Mouse (Mus musculus) common myeloid progenitor, adult 5-6 weeks (primary cell): Measurements from ENCODE around the gene Zscan12. TPM values are rescaled to one million over a fixed set of nuclear protein-coding genes. Genes with fewer than 3 reads are reported as not detected.

Experiments used
- ATAC-seq: replicated peaks from 2 replicates; pipeline ENCODE4 v1.8.0; 2016; ENCODE audit warnings: low read depth, mild to moderate bottlenecking, moderate TSS enrichment, inconsistent platforms; ENCODE audit not compliant: poor library complexity, severe bottlenecking
- total RNA-seq: library from RNA; stranded (forward); fragments of 200-1000, 187-1606 nt; gene quantifications from 2 replicates; pipeline ENCODE4 v1.2.3, GENCODE M21; 2017

Zscan12 gene
- 9.0 and 12.3 TPM in 2 replicates for total RNA-seq

GRCm38 (mm10) chr13:21362621-21363248 is at the start of gene Zscan12:
Zscan12 (plus strand) TSS chr13:21362820.
- ATAC-seq, result peak; percentile 99

- ATAC-seq, result no peak
Observed at GRCm38 (mm10) chr13:21312854-21313253, 49.8 kb upstream of the Zscan12 start.

DNA sequence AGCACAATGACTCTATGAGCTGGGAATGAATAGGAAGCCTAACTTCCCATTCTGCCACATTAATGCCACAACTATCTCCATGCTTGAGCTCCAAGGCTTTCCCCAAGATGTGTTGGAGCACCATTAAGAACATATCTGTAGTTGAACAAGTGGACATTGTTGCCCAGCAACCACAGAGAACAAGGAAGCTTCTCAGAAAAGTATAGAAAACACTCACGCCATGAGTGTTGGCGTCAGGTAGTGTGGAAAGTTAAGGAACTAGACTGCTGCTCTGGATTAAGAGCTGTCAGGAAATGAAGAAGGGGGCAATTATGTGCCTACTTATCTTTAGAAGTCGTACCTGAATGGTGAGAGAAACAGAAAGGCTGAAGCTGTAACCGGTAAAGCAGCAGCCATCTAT is 48.7 kb upstream of the Zscan12 start:
- ATAC-seq, result no peak

- ATAC-seq, result no peak
Observed at GRCm38 (mm10) chr13:21320262-21320661, 42.4 kb upstream of the Zscan12 start.

DNA sequence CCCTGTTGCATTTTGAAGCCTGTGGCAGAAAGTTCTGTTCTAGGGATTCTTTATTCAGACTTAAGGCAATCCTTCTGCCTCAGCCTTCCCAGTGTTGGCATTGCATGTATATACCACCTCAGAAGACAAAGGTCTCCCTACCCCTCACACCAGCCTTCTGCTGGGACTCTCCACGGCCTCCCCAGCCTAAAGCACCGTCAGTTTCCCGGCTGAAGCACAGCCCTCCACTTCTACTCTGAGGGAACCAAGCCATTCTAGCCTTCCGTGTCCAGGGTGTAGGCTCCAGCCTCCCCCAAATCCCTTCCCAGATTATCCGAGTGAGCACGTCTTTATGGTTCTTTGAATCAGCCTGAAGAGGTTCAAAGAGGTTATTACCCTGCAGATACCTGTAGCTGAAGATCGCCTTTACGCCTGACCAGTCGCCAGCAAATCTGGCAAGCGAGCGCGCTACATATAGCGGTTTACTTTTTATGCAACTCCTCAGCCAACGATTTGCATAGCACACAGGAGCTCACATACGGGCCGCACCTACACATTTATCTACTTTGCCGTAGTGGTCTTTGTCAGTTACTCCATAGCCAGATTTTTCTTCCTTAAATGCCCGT is 40.6 kb upstream of the Zscan12 start:
- ATAC-seq, result no peak

DNA sequence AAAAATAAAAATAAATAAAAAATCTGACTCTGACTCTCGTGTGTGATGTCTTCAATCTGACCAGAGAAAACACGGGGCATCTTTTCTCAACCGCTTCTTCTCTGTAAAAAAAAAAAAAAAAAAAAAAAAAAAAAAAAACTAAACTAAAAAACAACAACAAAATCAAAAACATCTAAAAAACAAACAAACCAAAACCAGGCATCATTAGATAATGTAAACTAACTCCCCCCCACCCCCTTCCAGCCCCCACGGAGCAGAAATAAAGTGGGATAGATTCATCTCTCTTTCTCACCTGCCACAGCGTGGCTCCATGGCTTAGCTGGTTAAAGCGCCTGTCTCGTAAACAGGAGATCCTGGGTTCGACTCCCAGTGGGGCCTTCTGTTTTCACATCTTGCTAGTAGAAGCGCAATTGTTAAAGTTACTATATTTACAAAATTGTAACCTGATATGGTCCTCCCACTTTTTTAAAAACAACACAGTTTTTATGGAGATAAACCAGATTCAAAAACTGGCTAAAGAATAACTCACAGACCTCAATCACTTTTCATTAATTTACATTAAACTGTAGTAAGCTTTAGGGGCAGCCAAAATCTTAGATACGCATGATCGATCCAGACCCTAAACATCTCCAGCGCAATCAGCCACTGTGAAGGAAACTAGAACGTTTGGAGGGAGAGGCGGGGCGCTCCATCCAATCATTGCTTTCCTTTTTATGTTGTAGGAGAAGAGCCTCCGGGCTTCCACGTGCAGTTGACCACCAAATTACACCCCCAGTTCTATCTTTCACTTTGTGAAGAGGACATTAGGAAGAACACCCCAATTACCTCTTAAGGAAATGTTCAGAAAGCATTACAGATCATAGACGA is 39.9 kb upstream of the Zscan12 start:
- no peak for ATAC-seq

DNA sequence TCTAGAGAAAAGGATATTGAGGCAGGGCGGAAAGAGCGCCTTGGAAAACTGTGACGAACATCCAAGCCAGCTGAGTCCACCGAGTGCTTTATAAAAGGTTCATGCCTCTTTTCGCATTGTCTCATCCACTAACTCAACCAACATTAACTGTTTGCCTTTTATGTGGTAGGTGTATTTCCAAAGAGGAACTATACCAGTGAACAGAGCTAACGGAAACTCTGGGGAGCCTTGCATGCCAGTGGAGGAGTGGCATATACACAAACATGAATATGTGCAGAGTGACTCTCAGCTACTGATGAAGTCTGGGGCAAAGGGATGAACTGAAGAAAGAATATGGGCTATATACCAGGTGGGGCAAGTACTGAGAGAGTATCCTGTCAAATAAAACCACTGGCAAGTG is 39.2 kb upstream of the Zscan12 start:
- 0 out of 2 replicates have a peak, but pooled peaks have one; percentile 37 for ATAC-seq

- peak; percentile 38; the same call in 1 of the 2 replicates for ATAC-seq
Observed at GRCm38 (mm10) chr13:21326191-21326590, 36.4 kb upstream of the Zscan12 start.

DNA sequence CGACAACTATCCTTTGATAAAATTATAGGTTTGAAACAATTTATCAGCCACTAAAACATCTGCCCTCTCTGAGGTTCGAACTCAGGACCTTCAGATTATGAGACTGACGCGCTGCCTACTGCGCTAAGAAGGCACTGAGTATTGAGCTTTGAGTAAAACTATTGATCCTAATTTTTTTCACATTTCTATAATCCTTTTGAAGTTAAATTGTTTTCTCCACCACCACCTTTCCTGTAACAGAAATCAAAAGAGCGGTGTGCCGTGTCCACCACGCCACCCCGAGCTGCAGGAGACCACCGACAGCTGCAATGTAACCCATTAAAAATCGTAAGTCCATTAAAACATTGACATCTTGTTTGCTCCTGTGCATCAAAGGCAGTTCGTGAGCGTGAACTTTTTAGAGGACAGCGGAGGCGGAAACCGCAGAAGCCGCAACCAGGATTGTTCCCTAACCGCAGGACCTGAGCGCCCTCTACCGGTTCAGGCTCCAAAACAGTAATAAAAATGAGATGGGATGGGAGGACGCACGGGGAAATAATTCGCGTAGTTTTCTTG is 35.9 kb upstream of the Zscan12 start:
- ATAC-seq, result peak; percentile 67

- ATAC-seq, result no peak
Observed at GRCm38 (mm10) chr13:21327424-21327823, 35.2 kb upstream of the Zscan12 start.

GRCm38 (mm10) chr13:21346610-21347009 is 16.0 kb upstream of the Zscan12 start, which contains the start of gene Olfr1367:
Olfr1367 (plus strand) TSS chr13:21346910.
- no peak for ATAC-seq

DNA sequence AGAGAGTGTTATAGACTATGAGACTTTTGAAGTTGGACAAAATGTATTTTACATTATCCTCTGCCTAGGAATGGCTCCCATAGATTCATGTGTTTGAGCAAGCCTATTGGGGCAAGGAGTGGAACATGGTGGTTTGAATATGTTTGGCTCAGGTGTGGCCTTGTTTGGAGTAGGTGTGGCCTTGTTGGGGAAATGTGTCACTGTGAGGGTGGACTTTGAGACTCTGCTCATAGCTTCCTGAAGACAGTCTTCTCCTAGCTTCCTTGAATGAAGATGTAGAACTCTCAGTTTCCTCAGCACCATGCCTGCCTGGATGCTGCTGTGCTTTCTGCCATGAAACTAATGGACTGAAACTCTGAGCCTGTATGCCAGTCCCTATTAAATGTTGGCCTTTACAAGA is 12.0 kb upstream of the Zscan12 start:
- ATAC-seq, result no peak

- no peak for ATAC-seq
Observed at GRCm38 (mm10) chr13:21363719-21364118, 1.1 kb downstream of the Zscan12 start.

- ATAC-seq, result no peak
Observed at GRCm38 (mm10) chr13:21366635-21367034, 4.0 kb downstream of the Zscan12 start.

- no peak for ATAC-seq
Observed at GRCm38 (mm10) chr13:21372700-21373099, 10.1 kb downstream of the Zscan12 start.

DNA sequence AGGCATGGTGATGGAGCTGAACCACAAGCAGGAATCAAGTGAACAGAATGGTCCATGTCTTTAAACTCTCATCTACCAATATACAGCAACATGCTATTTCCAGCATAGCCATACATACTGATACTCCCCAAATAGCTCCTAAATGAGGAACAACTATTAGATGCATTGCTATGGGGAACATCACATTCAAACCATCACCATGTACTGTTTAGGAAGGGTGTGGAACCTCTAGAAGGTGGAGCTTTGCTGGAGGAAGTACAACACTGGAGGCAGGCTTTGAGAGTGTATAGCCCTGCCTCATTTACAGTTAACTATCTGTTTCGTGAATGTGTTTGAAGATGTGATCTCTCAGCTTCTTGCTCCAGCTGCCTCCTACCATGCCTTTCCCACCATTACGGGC is 15.2 kb downstream of the Zscan12 start:
- ATAC-seq, result no peak

DNA sequence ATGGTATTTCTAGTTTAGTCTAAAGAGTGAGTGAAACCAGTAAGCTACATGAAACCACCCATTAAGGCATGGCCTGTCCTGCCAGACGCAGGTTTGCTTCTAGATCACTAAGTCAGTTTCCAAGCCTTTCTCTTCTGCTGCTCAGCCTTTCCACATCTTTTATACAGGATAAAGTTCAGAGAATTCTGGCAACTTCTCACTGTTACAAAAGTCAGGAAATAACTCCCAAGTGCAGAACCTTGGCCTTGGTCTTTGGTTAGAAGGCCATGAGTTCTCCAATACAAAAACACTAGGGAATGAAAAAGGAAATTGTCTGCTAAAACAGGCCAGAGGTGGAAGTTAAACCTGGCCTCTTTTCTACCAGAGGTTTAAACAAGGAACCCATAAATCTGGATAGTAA is 32.6 kb downstream of the Zscan12 start:
- ATAC-seq, result no peak

DNA sequence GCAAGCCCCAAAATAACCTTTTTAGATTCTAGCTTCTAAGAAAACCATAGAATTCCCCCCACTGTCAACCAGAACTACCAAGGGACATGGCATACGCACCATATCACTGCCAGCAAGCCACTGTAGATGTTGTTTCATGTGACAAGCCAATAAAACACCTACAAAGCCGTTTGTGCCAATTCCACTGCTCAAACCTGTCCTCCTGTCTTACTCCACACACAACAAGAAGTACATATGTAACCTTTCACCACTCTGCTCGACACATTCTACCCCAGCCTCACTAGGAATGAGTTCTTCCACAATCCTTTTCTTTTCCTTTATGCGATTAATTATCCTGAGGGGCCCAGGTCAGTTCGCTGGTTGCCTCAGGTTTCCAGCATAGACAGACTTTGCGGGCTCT is 33.0 kb downstream of the Zscan12 start:
- no peak for ATAC-seq

DNA sequence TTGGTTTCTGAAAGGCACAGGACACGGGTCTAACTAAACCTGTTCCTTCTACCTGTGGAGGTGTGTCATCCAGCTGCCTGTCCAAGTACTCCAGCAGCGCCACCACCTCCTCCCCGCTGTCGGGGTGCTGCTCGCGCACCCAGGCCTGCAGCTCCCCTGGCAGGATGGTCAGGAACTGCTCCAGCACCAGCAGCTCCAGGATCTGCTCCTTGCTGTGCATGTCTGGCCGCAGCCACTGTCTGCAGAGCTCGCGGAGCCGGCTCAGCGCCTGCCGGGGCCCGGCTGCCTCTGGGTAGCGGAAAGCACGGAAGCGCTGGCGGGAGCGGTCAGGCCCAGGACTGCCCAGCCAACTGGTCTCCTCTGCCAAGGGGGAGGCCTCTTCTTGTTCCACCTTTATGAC is 33.4 kb downstream of the Zscan12 start:
- peak; percentile 52; the same call in 1 of the 2 replicates for ATAC-seq

- ATAC-seq, result no peak
Observed at GRCm38 (mm10) chr13:21397486-21397885, 34.9 kb downstream of the Zscan12 start.

DNA sequence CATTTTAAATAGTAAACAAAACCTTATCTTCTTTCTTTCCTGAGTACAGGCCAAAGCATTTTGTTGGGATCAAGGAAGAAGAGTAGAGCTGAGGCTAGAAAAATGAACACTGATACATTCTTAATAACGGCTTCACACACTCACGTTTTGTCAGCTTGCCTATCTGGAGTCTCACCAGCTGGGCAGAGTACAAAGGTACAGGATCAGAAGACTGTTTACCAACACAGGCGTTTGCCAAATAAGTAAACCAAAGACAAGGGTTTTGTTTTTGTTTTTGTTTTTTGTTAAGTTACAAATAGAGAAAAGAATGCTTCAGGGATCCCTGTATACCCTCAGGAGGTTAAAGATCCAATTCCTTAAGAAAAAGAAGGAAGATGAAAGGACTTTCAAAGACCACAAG is 38.5 kb downstream of the Zscan12 start:
- no peak for ATAC-seq
